In genomic region chr7:51985763-51986162, GRCm38 (mm10) we compare ENCODE assay signal across 26 mouse cellular contexts. TPM values are rescaled to one million over a fixed set of nuclear protein-coding genes. Genes with fewer than 3 reads are reported as not detected.
A peak's percentile ranks its signal among the peaks of the same experiment; 100 is the strongest.
DNase-seq lines count a peak whose midpoint lies in the region; ATAC-seq and TF ChIP-seq lines count a peak whose summit lies in the region.
"Had no signal": no experiment of that assay in that cellular context is flagged by ENCODE, and none has a peak within 500 bp of the region (broad histone marks: within the 10 kb centered on the region; RNA-seq: fewer than 3 reads in every experiment).

No protein-coding gene starts in this region.

- TF ChIP-seq CTCF in forebrain, postnatal 0 days (IDR thresholded peaks at IDR 0.05; ENCODE audit: low read depth): no peak
- no peak for TF ChIP-seq CTCF in layer of hippocampus, adult 2 months (conservative IDR thresholded peaks at IDR 0.05)

- ATAC-seq in forebrain, postnatal 0 days: peak; percentile 66
- no peak for ATAC-seq in forebrain, embryonic 11.5 days (replicated peaks; ENCODE audit: low FRiP score)
- no peak for ATAC-seq in liver, embryonic 12.5 days
- ATAC-seq: activated CD4-positive, CD25-positive, alpha-beta regulatory T cell, adult 4 months; forebrain, embryonic 13.5 days; hindbrain, embryonic 16.5 days; Patski had no signal

- H3K27ac ChIP-seq in forebrain, postnatal 0 days (ENCODE audit: low read depth, low read length): no peak overlapping the region
- H3K27ac ChIP-seq in forebrain, embryonic 11.5 days (ENCODE audit: low read depth, low read length): no peak overlapping the region
- H3K27ac ChIP-seq in layer of hippocampus, adult 2 months: no peak overlapping the region
- no peak overlapping the region for H3K27ac ChIP-seq in liver, embryonic 12.5 days
- H3K27ac ChIP-seq: forebrain, embryonic 13.5 days; heart, embryonic 10.5 days; hindbrain, embryonic 12.5 days had no signal

- H3K27me3 ChIP-seq in forebrain, postnatal 0 days (ENCODE audit: insufficient read depth, low read length): no peaks in the 10 kb centered on the region
- H3K27me3 ChIP-seq in forebrain, embryonic 11.5 days (ENCODE audit: control insufficient read depth, insufficient read depth, low read length): no peaks in the 10 kb centered on the region
- no peaks in the 10 kb centered on the region for H3K27me3 ChIP-seq in liver, embryonic 12.5 days (replicated peaks)
- H3K27me3 ChIP-seq: forebrain, embryonic 13.5 days; hindbrain, embryonic 12.5 days; Patski had no signal

- no peaks in the 10 kb centered on the region for H3K4me1 ChIP-seq in forebrain, postnatal 0 days (ENCODE audit: insufficient read depth)
- no peaks in the 10 kb centered on the region for H3K4me1 ChIP-seq in forebrain, embryonic 11.5 days (replicated peaks; ENCODE audit: control insufficient read depth, insufficient read depth, low read length)
- H3K4me1 ChIP-seq in liver, embryonic 12.5 days: peaks cover 66% of the 10 kb centered on the region
- H3K4me1 ChIP-seq: forebrain, embryonic 13.5 days; hindbrain, embryonic 12.5 days had no signal

- no peaks in the 10 kb centered on the region for H3K36me3 ChIP-seq in forebrain, postnatal 0 days (ENCODE audit: insufficient read depth)
- no peaks in the 10 kb centered on the region for H3K36me3 ChIP-seq in forebrain, embryonic 11.5 days (ENCODE audit: control insufficient read depth, insufficient read depth, low read length)
- H3K36me3 ChIP-seq in liver, embryonic 12.5 days: no peaks in the 10 kb centered on the region
- H3K36me3 ChIP-seq: heart, embryonic 10.5 days; hindbrain, embryonic 12.5 days had no signal

- peak; percentile 16 for DNase-seq in forebrain, postnatal 0 days
- no peak for DNase-seq in forebrain, embryonic 11.5 days (ENCODE audit: low spot score)
- DNase-seq in layer of hippocampus, adult 2 months (ENCODE audit: low spot score in 2 of 2): peak; percentile 29 to 30
- no peak for DNase-seq in layer of hippocampus, postnatal 25 days (ENCODE audit: extremely low spot score in 1 of 2, low spot score in 1 of 2)
- DNase-seq in right cerebral cortex, postnatal 10 days (ENCODE audit: low spot score in 2 of 2): peak; percentile 41 to 47
- DNase-seq in right cerebral cortex, postnatal 4 days: no peak
- DNase-seq in urinary bladder, adult 2 months (ENCODE audit: low spot score): no peak
- DNase-seq: adrenal gland, postnatal 14 days; cerebellum, adult 18-20 months; cerebellum, adult 9-11 months; gastrocnemius, postnatal 10 days; heart, adult 18-20 months; heart, postnatal 10 days; heart, postnatal 4 days had no signal

- no peak overlapping the region for H3K4me3 ChIP-seq in forebrain, postnatal 0 days (ENCODE audit: low read depth, low read length)
- no peak overlapping the region for H3K4me3 ChIP-seq in forebrain, embryonic 11.5 days (ENCODE audit: low read depth, low read length)
- H3K4me3 ChIP-seq in layer of hippocampus, adult 2 months: no peak overlapping the region
- H3K4me3 ChIP-seq in liver, embryonic 12.5 days: no peak overlapping the region
- H3K4me3 ChIP-seq: forebrain, embryonic 13.5 days; heart, embryonic 10.5 days; hindbrain, embryonic 12.5 days had no signal

- no peak overlapping the region for H3K9ac ChIP-seq in forebrain, postnatal 0 days
- no peak overlapping the region for H3K9ac ChIP-seq in forebrain, embryonic 11.5 days (ENCODE audit: low read length)
- no peak overlapping the region for H3K9ac ChIP-seq in liver, embryonic 12.5 days
- H3K9ac ChIP-seq: forebrain, embryonic 13.5 days; hindbrain, embryonic 12.5 days had no signal

- H3K9me3 ChIP-seq in forebrain, postnatal 0 days (ENCODE audit: low read length): no peaks in the 10 kb centered on the region
- H3K9me3 ChIP-seq in forebrain, embryonic 11.5 days (ENCODE audit: control insufficient read depth, low read length): no peaks in the 10 kb centered on the region
- H3K9me3 ChIP-seq in liver, embryonic 12.5 days (replicated peaks): no peaks in the 10 kb centered on the region
- H3K9me3 ChIP-seq: forebrain, embryonic 13.5 days; heart, embryonic 10.5 days; hindbrain, embryonic 12.5 days had no signal

- H3K4me2 ChIP-seq in forebrain, postnatal 0 days (ENCODE audit: low read depth): no peak overlapping the region
- H3K4me2 ChIP-seq in forebrain, embryonic 11.5 days (ENCODE audit: low read depth, low read length, severe bottlenecking): no peak overlapping the region
- H3K4me2 ChIP-seq in liver, embryonic 12.5 days: no peak overlapping the region
- H3K4me2 ChIP-seq: forebrain, embryonic 13.5 days; hindbrain, embryonic 12.5 days had no signal

- 61% methylated on average over 6 of the region's 6 CpGs for WGBS in forebrain, postnatal 0 days
- 89% methylated on average over 6 of the region's 6 CpGs for WGBS in forebrain, embryonic 11.5 days
- WGBS in liver, embryonic 12.5 days (ENCODE audit: insufficient replicate concordance): 72% methylated on average over 6 of the region's 6 CpGs

RNA-seq across cellular contexts. Expression of gene Svip, which starts 20.1 kb away (rescaled TPM):
- 20.2 and 22.9 TPM in 2 replicates for total RNA-seq in forebrain, postnatal 0 days (2014; rRNA removed)
- polyA plus RNA-seq in forebrain, postnatal 0 days (2015; fragmentation: Nextera tagmentation; extraction: Ambion mirVana): 12.5 and 16.0 TPM in 2 replicates
- polyA plus RNA-seq in forebrain, embryonic 11.5 days (2014; fragmentation: Nextera tagmentation; extraction: Ambion mirVana): 16.3 and 16.7 TPM in 2 replicates
- total RNA-seq in layer of hippocampus, adult 2 months (2021): 10 to 100 TPM; 35.2 to 38.2 TPM
- 10 to 100 TPM; 31.2 to 34.4 TPM for total RNA-seq in layer of hippocampus, postnatal 25 days (2021)
- 26.1 and 26.2 TPM in 2 replicates for polyA plus RNA-seq in liver, embryonic 12.5 days (2016; fragmentation: Nextera tagmentation; extraction: Ambion mirVana)
- 13.1 and 13.5 TPM in 2 replicates for polyA plus RNA-seq in urinary bladder, adult 2 months (2012; rRNA removed)

RNA-seq across cellular contexts. Expression of gene 1700015G11Rik, which starts 29.8 kb away (rescaled TPM):
- total RNA-seq in forebrain, postnatal 0 days (2014; rRNA removed): not detected in 2 replicates
- polyA plus RNA-seq in forebrain, postnatal 0 days (2015; fragmentation: Nextera tagmentation; extraction: Ambion mirVana): not detected in 2 replicates
- not detected in 2 replicates for polyA plus RNA-seq in forebrain, embryonic 11.5 days (2014; fragmentation: Nextera tagmentation; extraction: Ambion mirVana)
- total RNA-seq in layer of hippocampus, adult 2 months (2021): not detected
- total RNA-seq in layer of hippocampus, postnatal 25 days (2021): not detected
- polyA plus RNA-seq in liver, embryonic 12.5 days (2016; fragmentation: Nextera tagmentation; extraction: Ambion mirVana): not detected in 2 replicates
- polyA plus RNA-seq in urinary bladder, adult 2 months (2012; rRNA removed): not detected in 2 replicates
- total RNA-seq: adrenal gland, adult 18-20 months; adrenal gland, postnatal 14 days; gastrocnemius, postnatal 10 days; gastrocnemius, postnatal 4 days; heart, adult 18-20 months; heart, postnatal 10 days; heart, postnatal 4 days had no signal
- polyA plus RNA-seq: activated CD4-positive, CD25-positive, alpha-beta regulatory T cell, adult 4 months; C2C12; embryonic facial prominence, embryonic 11.5 days; forebrain, embryonic 13.5 days; heart, embryonic 10.5 days; heart, embryonic 14.5 days; hindbrain, embryonic 12.5 days; hindbrain, embryonic 16.5 days; Patski had no signal

Comparison
In these comparisons a context has a peak if more than half of its experiments do, and no peak if none do; other contexts are left out.
1. DNase-seq: peak in forebrain, postnatal 0 days (single experiment), layer of hippocampus, adult 2 months (2 of 2) and right cerebral cortex, postnatal 10 days (2 of 2); none in forebrain, embryonic 11.5 days (single experiment), layer of hippocampus, postnatal 25 days (0 of 2), right cerebral cortex, postnatal 4 days (single experiment) and urinary bladder, adult 2 months (single experiment).